Mouse (Mus musculus): ENCODE data around the gene Flt3l.
A peak's percentile ranks its signal among the peaks of the same experiment; 100 is the strongest.

DNA sequence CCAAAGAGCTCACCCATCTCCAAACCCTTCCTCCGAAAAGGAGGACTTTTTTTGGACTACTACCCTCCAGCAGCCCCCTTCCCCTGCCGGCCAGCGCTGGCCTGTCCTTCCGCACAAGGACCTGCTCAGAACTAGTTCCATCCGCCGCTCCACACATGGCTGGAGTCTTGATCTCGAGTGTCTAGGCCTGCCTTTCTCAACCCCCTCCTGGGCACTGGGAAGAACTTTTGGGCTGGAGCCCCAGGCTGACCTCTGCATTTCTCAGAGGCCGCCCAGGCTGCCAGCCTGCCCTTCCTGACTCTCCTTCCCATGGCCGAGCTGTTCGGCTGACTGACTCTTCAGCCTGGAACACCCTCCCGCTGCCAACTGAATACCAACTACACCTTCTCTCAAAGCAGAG lies 46.4 kb upstream of the Flt3l start:
- TF ChIP-seq CTCF (IDR thresholded peaks at IDR 0.05) (peak; percentile 16), EP300 (IDR thresholded peaks at IDR 0.05) (no peak)

Measured in lung, postnatal 0 days (tissue).